Mouse (Mus musculus) thymus, adult 2 months (tissue): ENCODE measurements around the gene Hist1h1c.

ENCODE experiments used
- CTCF ChIP-seq: fragments of 200-500 bp; IDR thresholded peaks from 2 replicates; pipeline ENCODE4 v1.5.1; 2012; ENCODE audit warnings: mild to moderate bottlenecking, control low read depth, low read length, moderate library complexity, borderline replicate concordance; ENCODE audit not compliant: control insufficient read depth, poor library complexity, insufficient read depth; ENCODE audit errors: extremely low read depth
- POLR2A ChIP-seq: fragments of 200-500 bp; IDR thresholded peaks from 2 replicates; pipeline ENCODE4 v1.6.1; 2012; ENCODE audit warnings: mild to moderate bottlenecking, low read length, control low read depth, moderate library complexity; ENCODE audit not compliant: control insufficient read depth, poor library complexity, insufficient read depth; ENCODE audit errors: extremely low read depth

DNA sequence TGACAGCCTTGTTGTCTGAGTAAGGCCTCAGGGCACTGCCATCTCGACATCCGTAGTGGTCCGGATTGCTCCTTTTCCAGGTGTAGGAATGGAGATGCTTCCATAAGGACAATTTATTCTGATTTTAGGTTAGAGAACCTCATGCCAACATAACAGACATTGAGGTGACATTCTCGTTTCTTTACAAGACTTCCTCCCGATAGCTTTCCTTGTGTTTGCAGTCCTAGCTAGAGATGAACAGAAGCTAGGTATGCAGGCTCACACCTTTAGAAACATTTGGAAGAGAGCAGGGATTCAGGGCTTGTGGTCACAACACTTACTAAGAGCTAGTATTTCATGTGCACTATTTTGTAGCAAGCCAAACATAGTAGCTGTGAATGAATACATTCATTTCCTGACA lies 4.6 kb downstream of the Hist1h1c start:
- TF ChIP-seq CTCF (no peak), POLR2A (no peak)
